Mouse (Mus musculus) adrenal gland (tissue): ENCODE results near the gene Iqgap2.

Experiments used
- intact Hi-C: fragments of 180-260 bp; cut with DNase I; formaldehyde crosslinking; loops from one replicate; pipeline ENCODE4 v1.15.1; 2025

Gene Iqgap2

DNA sequence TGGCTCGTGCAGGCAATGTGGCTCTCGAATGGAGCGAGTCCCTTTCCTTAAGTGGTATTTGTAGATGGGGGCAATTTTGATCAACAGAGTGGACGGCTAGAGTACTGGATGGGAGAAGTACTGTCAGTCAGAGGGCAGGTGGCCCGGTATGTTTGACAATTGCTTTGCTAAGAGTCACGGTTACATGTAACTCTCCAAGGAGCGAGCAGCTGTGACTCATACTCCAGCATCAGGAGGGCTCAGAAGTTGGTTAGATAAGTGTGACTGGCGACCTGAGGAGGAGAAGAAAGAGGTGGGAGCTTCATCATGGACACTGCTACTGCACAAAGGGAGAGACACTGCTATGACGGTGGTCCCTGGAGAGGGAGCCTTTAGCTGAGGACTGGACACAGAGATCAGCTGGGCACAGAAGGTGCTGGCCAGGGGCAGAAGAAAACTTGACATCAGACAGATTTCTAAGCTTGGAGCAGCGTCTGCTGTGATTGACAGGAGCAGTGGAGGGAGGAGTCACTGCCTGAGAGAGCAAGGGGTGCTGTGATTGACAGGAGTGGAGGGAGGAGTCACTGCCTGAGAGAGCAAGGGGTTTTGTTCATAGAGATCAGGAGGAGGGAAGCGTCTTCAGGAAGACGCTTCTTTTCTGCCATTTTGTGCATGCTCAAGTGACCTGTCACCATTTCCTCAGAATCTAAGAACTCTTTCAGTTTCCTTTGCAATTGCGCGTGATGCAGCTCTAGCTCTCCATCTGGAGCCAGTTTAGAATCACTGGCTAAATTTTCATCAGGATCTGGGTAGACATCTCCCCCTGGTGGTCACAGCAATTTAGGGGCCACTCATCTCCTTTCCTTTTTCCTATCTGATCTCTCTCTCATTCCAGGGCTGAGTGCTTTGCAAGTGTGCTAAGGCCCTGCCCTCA is 172.1 kb downstream of the Iqgap2 start:
- intact Hi-C loops: loop anchor here (2.0 kb wide), 1 partner anchor 157 kb away; no protein-coding TSS in a partner anchor

DNA sequence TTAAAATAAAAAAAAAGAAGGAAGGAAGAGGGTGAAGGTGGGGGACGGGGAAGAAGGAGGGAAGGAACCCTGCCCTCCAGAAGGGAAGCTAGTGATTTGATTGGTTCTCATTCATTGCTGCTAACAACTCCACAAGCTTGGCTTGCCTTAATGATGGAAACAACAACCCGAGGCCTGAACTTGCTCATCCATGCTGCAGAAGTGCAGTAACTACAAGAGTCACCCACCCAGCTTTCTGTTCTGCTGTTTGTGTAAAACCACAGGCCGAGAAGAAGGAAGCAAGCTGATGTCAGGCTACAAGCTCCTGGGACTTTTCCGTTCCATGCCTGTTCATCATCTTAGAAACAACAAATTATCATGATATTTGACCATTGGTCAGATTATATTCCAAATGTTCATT is 176.4 kb downstream of the Iqgap2 start:
- intact Hi-C loops: no loop called here

DNA sequence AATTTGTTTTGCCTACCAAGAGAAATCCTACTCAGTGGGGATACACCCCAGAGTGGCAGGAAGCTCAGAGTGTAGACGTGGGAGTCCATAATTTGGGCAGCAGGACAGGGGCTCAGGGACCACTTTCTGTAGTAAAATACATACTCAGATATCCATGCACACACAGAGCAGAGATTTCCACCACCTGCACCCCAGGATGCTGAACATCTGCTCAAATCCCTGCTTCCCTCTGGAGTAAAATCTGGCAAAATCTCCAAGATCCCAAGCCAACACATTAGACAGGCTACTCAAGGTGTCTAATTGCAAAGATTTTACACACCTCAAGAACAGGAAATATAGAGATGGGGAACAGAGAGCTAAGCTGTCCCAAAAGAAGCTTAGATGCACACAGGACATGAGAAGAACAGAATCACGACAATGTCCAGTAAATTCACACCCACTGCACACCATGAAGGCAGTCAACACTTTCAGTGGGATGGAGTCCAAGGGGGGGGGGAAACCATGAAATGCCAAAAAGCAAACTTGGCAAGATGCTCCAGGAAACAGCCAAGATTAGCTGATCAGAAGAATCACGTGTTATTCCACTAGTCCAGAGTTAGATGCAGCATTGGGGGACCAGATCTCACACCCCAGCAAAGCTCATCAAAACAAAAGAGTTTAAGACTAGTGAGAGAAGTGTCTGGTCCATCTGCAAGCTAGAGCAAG is 177.3 kb downstream of the Iqgap2 start:
- intact Hi-C loops: no loop called here

DNA sequence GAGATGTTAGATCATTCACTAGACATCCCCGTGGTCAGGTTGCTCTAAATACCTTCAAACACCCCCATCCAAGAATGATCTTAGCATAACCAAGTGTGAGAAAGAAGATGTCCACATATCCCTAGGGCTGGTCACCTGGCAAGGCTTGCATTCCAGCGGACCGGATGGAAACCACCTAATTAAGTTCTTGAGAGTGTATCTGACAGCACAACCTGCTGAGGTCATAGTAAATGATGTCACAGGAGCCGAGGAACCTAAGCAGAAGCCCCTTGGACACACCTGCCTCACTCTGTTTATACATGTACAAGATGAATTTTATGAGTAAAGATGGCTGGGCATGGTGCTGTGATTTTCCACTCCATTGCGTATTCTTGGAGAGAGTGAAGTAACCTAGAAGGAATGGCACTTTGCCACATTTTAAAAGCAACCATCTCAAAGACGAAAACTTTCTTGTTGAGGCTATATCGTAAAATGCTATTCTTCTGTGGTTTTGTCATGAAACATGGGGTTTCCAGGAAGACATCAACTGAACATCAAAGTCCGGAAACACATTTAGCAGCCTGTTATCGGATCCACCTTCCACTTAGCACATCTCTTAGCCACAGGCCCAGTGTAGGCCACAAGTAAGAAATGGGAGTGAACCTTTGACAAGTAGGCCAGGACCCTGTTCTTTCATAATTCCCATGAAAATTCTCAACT is 179.0 kb downstream of the Iqgap2 start:
- intact Hi-C loops: loop anchor here (1.0 kb wide), 1 partner anchor 44 kb away; no protein-coding TSS in a partner anchor

DNA sequence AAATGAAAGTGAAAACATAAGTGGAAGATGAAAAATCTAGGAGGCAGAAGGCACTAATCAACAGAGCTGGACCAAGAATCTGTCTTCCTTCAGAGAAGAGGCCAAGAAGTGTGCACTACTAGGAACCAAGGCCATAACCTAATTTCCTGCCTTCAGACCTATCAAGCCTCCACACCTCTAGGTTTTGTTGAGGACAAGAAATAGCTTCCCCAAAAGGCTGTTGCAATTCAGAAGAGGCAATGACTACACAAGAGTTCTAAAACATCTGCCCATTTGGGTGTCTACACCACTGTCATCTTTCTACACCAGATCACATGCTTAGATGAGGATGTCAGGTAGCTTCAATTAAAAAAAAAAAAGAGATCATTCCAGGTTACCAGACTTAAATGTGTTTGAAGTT is 179.7 kb downstream of the Iqgap2 start:
- intact Hi-C loops: loop anchor here (1.0 kb wide), 1 partner anchor 44 kb away; no protein-coding TSS in a partner anchor

DNA sequence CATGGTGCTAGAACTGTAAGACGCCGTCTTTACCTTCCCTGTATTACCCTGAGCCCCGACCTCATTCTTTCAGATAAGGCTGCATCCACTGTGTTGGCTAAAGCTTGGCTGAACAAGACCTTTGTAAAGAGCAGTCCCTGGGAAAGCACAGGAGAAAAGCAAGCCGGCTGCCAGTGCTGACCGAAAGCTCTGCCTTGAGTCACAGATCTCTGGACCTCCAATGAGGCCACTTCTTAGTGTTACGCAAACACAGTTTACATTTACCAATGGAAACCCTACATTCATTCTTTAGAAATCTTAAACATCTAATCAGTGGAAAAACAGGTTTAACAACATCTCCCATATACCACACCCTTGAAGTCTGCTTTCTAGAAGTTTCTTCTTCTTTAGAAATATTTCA is 186.1 kb downstream of the Iqgap2 start:
- intact Hi-C loops: no loop called here

DNA sequence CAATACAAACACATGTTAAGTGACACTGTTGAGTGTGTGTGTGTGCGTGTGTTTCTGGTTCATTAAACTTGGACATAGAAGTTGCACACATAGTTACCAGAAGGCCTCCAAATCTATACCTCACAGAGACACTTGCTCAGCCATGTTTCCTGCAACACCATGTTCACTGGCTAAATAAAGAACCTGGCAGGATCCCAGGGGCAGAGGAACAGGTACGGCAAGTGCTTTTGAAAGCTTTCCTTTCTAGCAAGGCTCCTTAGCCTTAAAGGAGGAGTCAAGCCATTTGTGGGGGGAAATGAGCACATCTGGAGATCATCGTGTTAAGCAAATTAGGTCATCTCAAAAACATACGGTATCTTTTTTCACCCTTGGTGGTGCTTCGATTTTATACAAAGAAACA is 188.3 kb downstream of the Iqgap2 start:
- intact Hi-C loops: no loop called here

DNA sequence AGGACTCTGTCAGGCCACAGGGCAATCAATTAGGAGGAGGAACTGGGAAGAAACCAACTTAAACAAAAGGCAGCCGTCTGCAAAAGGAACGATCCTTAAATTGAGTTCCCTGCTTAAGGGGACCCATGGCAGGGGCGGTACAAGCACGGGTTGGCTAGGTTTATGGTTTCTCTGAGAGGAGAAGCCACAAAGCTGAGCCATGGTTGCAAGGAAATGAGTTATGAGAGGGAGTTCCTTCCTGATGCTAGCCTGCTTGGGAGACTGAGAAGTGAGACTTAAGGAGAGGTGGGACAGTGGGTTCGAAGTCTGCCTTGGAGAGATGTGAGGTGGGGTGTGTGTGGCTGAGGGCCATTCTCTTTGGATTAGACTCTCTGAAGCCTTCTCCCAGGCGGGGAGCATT is 193.8 kb downstream of the Iqgap2 start:
- intact Hi-C loops: no loop called here

DNA sequence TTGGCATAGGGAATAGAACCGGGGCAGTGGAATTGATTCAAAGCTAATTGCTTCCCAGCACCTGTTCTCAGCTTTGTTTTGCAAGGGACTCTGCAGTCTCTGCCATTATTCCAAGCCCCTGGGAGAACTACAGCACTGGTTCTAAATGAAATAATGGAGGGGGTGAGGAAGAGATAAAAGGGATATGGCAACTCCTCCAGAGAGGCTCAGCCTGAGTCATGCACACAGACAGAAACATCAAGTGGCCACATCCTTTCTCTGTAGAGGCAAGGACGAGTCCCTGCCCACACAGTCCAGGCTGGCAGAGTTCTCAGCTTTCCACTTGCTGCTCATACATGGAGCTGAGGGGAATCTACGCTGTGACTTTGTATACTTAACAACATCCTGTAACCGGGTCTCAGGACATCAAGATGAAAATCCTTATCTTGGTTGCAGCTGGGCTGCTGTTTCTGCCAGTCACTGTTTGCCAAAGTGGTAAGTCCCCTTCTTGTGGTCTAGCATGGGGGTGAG is 195.0 kb downstream of the Iqgap2 start, which contains the start of gene F2rl2:
Gene F2rl2 (plus strand): TSS at position 200 of the 510 bp plus-strand sequence.
- intact Hi-C loops: no loop called here

DNA sequence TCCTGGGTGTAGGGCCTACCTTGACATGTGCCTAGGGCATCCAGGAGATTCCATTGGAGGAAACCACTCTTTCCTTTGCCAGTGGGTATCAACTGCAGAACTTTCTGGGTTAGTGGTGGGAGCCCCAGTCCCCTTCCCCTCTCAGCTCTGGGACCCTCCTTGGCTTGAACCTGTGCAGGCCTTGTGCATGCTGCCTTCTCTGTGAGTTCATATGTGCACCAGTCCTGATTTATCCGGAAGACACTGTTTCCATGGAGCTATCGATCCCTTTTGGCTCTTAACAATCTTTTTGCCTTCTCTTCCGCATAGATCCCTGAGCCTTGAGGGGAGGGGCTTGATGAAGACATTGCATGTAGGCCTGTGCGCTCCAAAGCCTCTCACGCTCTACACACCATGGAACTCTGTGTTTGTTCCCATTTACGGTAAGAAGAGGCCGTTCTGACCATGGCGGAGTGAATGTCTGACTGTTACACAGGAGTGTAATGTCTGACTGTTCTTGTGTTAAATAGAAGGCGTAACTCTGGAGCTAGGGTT is 195.5 kb downstream of the Iqgap2 start:
- intact Hi-C loops: no loop called here

DNA sequence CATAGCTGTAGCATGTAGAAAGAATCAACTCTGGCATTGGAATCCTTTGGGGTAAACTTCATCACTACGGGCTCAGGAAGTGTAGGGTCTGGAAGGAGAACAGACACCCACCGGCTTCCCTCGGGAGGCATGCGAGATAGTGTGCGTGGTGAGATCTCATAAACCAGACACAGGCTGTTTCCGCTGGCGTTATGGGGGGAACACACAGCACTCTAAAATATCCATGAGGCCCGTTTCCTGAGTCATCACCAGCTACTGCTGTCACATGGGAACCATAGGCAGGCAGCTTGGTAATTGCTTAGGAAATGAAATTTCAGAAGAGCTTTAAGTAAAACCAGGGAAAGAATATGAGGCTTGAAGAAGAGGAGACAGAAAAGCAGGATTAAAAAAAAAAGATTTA is 199.5 kb downstream of the Iqgap2 start:
- intact Hi-C loops: no loop called here

DNA sequence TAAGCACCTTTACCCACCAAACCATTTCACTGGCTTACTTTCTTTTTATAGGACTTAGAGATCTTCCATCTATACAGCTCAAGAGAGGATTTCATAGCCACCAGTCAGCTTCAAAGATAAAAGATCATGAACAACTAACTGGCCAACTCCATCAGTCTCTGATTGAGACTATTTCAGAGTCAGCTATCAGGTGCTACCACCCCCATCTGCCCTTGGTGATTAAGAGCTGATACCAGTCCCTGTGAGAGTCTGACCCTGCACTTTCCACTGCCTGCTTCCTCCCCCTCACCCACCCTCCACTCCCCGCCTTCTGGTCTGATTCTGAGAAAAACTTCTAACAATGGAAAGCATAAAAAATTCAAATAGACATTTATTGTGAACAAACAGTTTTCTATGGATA is 203.1 kb downstream of the Iqgap2 start:
- intact Hi-C loops: no loop called here

DNA sequence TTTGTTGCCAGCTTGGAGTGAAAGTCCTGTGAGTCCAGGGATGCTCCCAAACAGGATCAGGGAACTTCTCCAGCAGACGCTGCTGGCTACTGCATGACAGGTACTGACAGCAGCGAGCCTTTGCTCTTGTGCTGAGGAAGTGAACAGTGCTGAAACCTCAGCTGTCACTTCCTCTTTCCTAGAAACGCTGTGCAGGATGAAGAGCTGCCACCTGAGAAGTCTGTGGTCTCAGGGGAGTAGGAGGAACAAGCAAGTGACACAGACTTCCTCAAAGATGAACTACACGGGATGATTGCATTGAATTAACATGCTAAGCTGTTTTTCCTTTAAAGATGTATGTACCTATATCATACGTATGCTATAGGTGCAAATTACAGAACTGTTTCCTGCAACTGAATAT is 206.0 kb downstream of the Iqgap2 start:
- intact Hi-C loops: no loop called here

DNA sequence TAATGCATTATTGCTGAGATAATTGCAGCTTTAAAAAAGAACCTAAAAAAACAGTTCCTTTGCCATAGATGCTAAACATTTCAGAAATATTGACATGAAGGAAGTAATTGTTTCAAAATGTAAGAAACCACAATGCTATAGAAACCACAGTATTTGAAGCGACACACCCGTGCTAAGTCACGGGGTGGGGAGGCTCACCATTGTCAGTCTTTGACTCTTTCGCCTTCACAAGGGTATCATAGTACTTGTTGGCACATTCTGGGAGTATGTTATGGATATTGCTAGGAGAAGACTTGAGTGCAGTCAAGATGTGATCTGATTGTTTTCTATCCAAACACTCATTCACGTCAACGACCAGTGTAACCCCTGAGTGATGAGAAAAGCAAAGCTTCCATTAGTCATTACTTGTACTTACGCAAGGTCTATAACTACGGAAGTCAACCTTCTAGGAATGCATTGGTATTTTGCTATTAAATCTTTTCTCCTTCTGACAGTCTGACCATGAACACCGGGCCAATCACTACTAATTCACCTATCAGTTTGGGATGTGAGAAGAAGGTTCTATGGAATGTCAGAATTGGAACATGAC is 207.0 kb downstream of the Iqgap2 start:
- intact Hi-C loops: no loop called here

DNA sequence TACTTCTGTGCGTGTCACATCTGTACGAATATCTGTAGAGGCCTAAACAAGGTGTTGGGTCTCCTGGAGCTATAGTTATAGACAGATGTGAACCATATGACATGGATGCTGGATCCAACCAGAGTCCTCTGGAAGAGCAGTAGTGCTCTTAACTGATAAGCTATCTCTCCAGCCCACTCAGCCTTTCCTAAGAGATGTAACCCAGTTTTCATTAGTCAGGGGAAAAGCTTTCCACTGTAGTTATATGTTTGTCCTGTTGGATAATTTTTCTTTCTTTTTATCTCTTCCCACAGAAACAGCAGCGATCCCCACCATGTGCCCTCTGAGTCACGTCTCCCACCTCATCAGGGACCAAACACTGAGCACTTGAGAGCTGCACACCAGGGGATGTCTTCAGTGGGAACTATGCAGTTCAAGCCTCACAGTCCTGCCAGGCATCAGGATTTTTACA is 212.2 kb downstream of the Iqgap2 start:
- intact Hi-C loops: no loop called here

DNA sequence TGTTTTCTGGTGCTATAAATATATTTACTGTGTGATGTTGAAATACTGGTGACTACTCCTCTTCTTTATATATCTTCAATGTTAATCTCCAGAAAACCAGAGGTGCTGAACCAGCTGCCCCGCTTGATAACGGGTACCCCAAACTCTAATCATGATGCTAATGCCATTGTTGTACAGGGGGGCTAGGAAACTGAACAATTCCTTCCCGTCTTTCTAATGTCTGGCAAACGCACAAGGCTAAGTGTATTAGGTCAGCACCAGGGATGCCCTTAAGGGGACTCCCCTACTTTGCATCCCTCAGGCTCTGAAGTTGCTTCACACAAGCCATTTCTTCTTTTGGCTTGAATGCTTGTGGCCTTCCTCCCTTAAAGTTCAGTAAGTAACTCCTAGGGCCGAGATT is 212.6 kb downstream of the Iqgap2 start:
- intact Hi-C loops: no loop called here

DNA sequence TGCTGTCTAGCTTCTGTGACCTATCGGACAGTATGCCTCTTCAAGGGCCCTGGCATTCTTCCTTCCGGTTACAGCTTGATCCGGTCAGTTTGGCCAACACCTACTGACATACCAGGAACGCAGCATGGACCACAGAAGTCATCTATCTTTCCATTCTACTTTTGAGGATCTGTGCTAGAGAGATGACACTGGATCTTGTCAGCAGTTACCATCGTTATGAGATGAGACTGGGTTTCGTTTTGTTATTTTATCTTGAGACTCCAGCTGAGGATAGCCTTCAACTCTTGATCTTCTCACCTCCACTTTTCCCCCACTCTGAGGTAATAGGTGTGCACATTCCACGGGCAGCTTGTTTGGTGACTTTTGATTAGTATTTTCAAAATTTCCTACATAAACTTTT is 219.3 kb downstream of the Iqgap2 start:
- intact Hi-C loops: no loop called here

DNA sequence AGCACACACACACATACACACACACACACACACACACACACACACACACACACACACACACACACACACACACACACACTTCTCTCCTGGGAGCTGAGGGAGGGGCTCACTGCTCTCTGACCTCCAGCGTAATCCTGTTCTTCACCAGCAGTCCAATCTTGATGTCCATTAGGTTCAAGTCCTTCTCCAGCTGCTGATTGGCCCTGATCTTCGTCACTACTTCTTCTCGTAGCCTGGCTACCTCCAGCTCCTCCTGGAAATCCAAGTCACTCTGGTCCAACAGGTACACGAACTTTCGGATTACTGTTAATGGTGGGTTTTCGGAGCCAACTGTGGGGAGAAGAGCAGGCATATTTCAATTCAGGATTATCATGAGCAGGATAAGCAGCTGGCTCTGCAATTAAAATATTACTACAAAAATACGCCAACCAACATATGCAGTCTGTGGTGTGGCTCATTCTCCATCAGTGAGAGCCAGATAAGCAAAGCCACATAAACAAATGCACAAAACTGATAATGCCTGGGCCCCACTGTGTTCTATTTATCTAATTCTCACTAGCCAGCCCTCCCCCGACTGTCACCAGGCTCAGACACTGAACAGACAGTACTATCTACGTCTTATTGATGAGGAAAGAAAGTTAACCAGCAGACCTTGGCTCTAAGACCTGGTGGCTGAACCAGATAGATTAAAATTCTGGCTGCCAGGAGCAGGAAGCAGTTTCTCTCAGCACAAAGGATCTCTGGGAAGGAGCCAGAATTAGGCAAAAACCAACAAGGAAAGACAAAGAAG is 220.4 kb downstream of the Iqgap2 start:
- intact Hi-C loops: no loop called here

DNA sequence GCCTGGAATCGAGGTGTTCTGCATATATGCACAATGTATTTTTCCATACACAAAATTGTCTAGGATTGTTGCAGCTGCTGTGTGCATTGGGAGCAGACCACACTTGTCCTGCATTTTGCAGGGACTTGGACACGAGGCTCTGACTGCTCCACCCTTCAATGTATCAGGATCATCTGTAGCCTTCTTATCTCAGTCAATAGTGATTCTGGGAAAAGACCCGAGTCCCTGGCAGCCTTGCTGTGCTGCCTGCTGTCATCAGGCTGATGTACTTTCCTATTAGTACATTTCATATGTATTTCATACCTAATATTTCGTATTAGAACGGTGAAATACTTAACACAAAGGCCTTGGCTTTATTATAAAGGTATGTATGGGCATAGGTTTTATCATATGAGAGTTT is 221.2 kb downstream of the Iqgap2 start:
- intact Hi-C loops: no loop called here

DNA sequence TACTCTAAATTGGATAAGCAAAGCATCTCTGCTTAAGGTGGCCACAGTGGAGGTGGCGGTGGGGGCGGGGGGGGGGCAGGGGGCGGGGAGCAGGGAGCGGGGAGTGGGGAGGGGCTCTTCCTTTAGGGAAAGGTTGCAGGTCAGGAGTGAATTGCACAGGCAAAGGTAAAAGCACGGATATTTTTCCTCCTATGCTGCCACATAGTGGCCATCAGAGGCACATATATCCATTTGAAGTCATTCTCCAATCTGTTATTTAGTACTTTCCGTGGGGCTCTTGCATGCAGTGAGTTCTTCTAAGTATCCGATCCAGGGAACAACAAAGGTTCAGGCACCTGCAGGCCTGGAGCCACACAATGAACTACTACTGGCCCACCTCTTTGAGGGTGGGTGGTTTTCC is 224.5 kb downstream of the Iqgap2 start:
- intact Hi-C loops: loop anchor here (2.0 kb wide), 1 partner anchor 104 kb away; no protein-coding TSS in a partner anchor
